ENCODE assay signal across 8 mouse cellular contexts in genomic region chr4:119204672-119205071, GRCm38 (mm10). TPM values are rescaled to one million over a fixed set of nuclear protein-coding genes. Genes with fewer than 3 reads are reported as not detected.
DNase-seq lines count a peak whose midpoint lies in the region; ATAC-seq lines count a peak whose summit lies in the region.

No protein-coding gene starts in this region.

- H3K4me3 ChIP-seq in intestine, embryonic 16.5 days (ENCODE audit: low read length): no peak overlapping the region
- no peak overlapping the region for H3K4me3 ChIP-seq in midbrain, embryonic 13.5 days (replicated peaks)

- intact Hi-C loops in left cerebral cortex, postnatal 4 days (cut with DNase I): no loop called here

- WGBS in intestine, embryonic 16.5 days: 22% methylated on average over 8 of the region's 8 CpGs
- 17% methylated on average over 8 of the region's 8 CpGs for WGBS in midbrain, embryonic 13.5 days

- no peak overlapping the region for H3K4me2 ChIP-seq in intestine, embryonic 16.5 days (ENCODE audit: low read depth, low read length)
- H3K4me2 ChIP-seq in midbrain, embryonic 13.5 days (replicated peaks): no peak overlapping the region

- no peak overlapping the region for H3K27ac ChIP-seq in intestine, embryonic 16.5 days (ENCODE audit: low read length)
- no peak overlapping the region for H3K27ac ChIP-seq in midbrain, embryonic 13.5 days

- H3K9me3 ChIP-seq in intestine, embryonic 16.5 days (ENCODE audit: control insufficient read depth, low read length): no peaks in the 10 kb centered on the region
- H3K9me3 ChIP-seq in midbrain, embryonic 13.5 days: no peaks in the 10 kb centered on the region

- 0 out of 2 replicates have a peak, but pooled peaks cover 3% of the 10 kb centered on the region for H3K36me3 ChIP-seq in intestine, embryonic 16.5 days (ENCODE audit: control insufficient read depth, insufficient read depth, low read length)
- H3K36me3 ChIP-seq in midbrain, embryonic 13.5 days: peaks cover 15% of the 10 kb centered on the region

- no peak overlapping the region for H3K9ac ChIP-seq in intestine, embryonic 16.5 days (ENCODE audit: low read depth, low read length)
- no peak overlapping the region for H3K9ac ChIP-seq in midbrain, embryonic 13.5 days (replicated peaks)

- no peaks in the 10 kb centered on the region for H3K4me1 ChIP-seq in intestine, embryonic 16.5 days (ENCODE audit: control insufficient read depth, insufficient read depth, low read length)
- 0 out of 2 replicates have a peak, but pooled peaks cover 7% of the 10 kb centered on the region for H3K4me1 ChIP-seq in midbrain, embryonic 13.5 days (replicated peaks)

- no peaks in the 10 kb centered on the region for H3K27me3 ChIP-seq in intestine, embryonic 16.5 days (replicated peaks; ENCODE audit: control insufficient read depth, insufficient read depth, low read length)
- no peaks in the 10 kb centered on the region for H3K27me3 ChIP-seq in midbrain, embryonic 13.5 days

- DNase-seq in cerebellum, adult 8-10 months: peak; percentile 19
- no peak for DNase-seq in cerebellum, adult 9-10 months
- DNase-seq in brain, adult 2 months (ENCODE audit: low read depth, low spot score): peak; percentile 86
- peak; percentile 67 for DNase-seq in forelimb bud, embryonic 11.5 days (ENCODE audit: low read depth, low spot score)
- peak; percentile 64 for DNase-seq in left cerebral cortex, postnatal 4 days
- DNase-seq in spleen, adult 18-20 months: peak; percentile 15 to 57

- ATAC-seq in intestine, embryonic 16.5 days: 0 out of 2 replicates have a peak, but pooled peaks have one; percentile 38
- peak; percentile 74 for ATAC-seq in midbrain, embryonic 13.5 days

RNA-seq across cellular contexts. Expression of gene Svbp, which starts 9.6 kb away (rescaled TPM):
- polyA plus RNA-seq in intestine, embryonic 16.5 days (2015; fragmentation: Nextera tagmentation; extraction: Ambion mirVana): 92.4 and 100 TPM in 2 replicates
- 10 to 100 TPM; 72.9 to 79.6 TPM for total RNA-seq in left cerebral cortex, postnatal 4 days (2021)
- 227 and 237 TPM in 2 replicates for polyA plus RNA-seq in midbrain, embryonic 13.5 days (2015; fragmentation: Nextera tagmentation; extraction: Ambion mirVana)

RNA-seq across cellular contexts. Expression of gene Tmem269, which starts 13.3 kb away (rescaled TPM):
- polyA plus RNA-seq in intestine, embryonic 16.5 days (2015; fragmentation: Nextera tagmentation; extraction: Ambion mirVana): not detected in 2 replicates
- under 1 TPM; 0.38 to 0.48 TPM for total RNA-seq in left cerebral cortex, postnatal 4 days (2021)
- 0.34 and 0.36 TPM in 2 replicates for polyA plus RNA-seq in midbrain, embryonic 13.5 days (2015; fragmentation: Nextera tagmentation; extraction: Ambion mirVana)

RNA-seq across cellular contexts. Expression of gene Ermap, which starts 14.9 kb away (rescaled TPM):
- polyA plus RNA-seq in intestine, embryonic 16.5 days (2015; fragmentation: Nextera tagmentation; extraction: Ambion mirVana): 2.4 and 4.7 TPM in 2 replicates
- total RNA-seq in left cerebral cortex, postnatal 4 days (2021): 1 to 10 TPM in 1 of 2 experiments, under 1 TPM in 1; 0.40 to 1.0 TPM
- polyA plus RNA-seq in midbrain, embryonic 13.5 days (2015; fragmentation: Nextera tagmentation; extraction: Ambion mirVana): 1.5 and 1.7 TPM in 2 replicates

RNA-seq across cellular contexts. Expression of gene AU022252, which starts 27.8 kb away (rescaled TPM):
- polyA plus RNA-seq in intestine, embryonic 16.5 days (2015; fragmentation: Nextera tagmentation; extraction: Ambion mirVana): 26.3 and 27.3 TPM in 2 replicates
- 10 to 100 TPM; 29.7 to 36.2 TPM for total RNA-seq in left cerebral cortex, postnatal 4 days (2021)
- 30.2 and 34.4 TPM in 2 replicates for polyA plus RNA-seq in midbrain, embryonic 13.5 days (2015; fragmentation: Nextera tagmentation; extraction: Ambion mirVana)

RNA-seq across cellular contexts. Expression of gene P3h1, which starts 28.0 kb away (rescaled TPM):
- 22.4 and 23.9 TPM in 2 replicates for polyA plus RNA-seq in intestine, embryonic 16.5 days (2015; fragmentation: Nextera tagmentation; extraction: Ambion mirVana)
- total RNA-seq in left cerebral cortex, postnatal 4 days (2021): 10 to 100 TPM; 10.9 to 12.4 TPM
- 8.1 and 9.9 TPM in 2 replicates for polyA plus RNA-seq in midbrain, embryonic 13.5 days (2015; fragmentation: Nextera tagmentation; extraction: Ambion mirVana)
